Mouse (Mus musculus): Measurements from ENCODE around the gene Ace3.

DNA sequence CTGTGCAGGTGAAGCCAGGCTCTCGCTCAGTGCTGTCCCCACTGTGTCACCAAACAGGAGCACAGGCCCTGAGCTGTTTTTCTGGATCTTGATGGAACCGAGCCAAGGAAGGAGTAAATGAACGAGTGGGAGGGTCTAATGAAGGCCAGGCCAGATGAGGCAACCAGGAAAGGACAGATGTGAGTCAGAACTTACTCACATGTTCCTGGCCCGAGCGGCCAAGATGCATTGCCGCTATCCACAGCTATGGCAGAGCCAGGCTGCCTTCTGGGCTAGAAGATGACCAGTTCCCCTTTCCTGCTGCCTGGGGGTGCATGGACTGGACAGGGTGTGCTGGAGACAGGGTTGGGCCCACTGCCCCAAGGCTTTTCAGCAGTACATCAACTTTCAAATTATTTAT is 41.1 kb upstream of the Ace3 start:
- no peak for TF ChIP-seq CTCF (IDR thresholded peaks at IDR 0.05; ENCODE audit: low read depth)
- TF ChIP-seq EP300 (IDR thresholded peaks at IDR 0.05; ENCODE audit: low read depth), result no peak

Measured in liver, postnatal 0 days (tissue).